Mouse (Mus musculus): ENCODE measurements around the gene Iqschfp.

Iqschfp gene

DNA sequence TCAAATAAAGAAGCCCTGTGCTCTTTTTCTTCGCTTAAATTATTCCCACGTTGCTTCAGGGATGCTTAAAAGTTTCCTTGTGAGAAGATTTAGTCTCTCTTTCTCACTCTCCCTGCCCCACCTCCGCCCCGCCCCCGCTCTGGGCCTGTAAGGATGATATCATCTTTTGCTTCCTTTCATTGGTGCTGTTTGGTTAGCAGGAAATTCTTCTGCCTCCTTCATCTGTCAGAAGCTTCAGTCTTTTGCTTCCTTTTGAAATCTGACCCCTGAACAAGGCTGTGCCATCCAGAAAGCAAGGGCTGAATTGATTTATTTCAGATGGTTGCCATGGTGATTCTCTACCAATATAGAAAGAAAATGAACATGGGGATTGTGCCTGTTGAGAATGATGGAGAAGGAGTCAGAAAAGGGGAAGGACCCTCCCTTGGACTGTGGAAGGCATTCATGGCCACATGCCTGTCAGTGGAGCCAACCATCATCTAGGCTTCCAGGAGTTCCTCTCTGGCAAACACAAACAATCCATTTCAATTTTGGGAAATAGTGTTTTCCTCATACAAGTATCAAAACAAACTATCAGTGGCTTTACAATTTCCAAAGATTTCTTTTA is 62.5 kb downstream of the Iqschfp start:
- no peak for DNase-seq (ENCODE audit: low read depth)

DNA sequence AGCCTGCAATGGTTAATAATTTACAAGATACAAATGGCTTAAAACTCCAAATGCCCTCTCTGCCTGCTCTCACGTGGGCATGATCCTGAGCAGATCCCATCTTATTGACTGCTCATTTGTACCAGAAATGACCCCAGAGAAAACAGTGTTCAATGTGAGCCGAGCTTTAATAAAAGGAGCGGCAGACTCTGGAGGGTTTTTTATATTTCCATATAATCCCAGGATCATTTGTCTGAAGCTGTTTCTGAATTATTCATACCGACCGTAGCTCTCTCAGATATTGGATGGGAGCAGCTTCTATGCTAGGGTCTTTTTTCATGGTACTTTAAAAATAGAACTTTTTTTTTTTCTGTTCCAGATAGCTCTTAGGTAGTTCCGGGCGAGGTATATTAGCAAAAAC is 67.6 kb downstream of the Iqschfp start:
- no peak for DNase-seq (ENCODE audit: low read depth)

DNA sequence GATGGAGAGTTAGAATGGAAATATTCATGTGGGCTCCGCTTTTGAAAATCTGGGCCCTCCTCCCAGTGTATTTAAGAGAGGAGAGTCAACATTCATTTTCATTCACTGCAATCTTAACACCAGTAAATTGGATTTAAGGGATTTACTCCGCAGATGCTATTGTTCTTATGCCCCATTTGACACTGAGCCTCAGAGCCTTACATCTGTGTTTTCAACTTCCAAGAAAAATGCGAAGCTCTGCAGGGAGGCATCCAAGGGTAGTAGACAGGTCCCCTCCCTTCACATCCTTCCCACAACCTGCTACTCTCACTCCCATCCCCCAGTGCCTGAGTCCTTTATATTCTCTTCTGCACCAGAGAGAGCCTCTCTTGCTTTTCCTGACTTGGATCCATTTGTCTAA is 68.1 kb downstream of the Iqschfp start:
- DNase-seq (ENCODE audit: low read depth), result no peak

DNA sequence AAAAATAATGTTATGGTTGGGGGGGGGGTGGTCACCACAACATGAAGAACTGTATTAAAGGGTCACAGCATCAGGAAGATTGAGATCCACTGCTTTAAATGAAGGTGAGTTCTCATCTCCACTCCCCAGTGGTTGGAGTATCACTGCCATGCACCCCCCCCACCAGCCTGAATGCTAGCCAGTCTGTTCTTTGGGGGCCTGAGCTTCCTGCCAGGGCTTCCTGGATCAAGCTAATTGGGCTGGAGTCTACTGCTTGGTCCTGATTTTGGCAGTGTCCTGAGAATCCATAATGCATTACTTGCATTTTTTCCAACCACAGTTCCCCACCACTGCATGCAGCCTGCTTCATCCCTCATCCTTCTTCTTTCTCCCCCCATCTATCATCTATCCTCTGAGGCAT is 68.7 kb downstream of the Iqschfp start:
- DNase-seq (ENCODE audit: low read depth), result no peak

DNA sequence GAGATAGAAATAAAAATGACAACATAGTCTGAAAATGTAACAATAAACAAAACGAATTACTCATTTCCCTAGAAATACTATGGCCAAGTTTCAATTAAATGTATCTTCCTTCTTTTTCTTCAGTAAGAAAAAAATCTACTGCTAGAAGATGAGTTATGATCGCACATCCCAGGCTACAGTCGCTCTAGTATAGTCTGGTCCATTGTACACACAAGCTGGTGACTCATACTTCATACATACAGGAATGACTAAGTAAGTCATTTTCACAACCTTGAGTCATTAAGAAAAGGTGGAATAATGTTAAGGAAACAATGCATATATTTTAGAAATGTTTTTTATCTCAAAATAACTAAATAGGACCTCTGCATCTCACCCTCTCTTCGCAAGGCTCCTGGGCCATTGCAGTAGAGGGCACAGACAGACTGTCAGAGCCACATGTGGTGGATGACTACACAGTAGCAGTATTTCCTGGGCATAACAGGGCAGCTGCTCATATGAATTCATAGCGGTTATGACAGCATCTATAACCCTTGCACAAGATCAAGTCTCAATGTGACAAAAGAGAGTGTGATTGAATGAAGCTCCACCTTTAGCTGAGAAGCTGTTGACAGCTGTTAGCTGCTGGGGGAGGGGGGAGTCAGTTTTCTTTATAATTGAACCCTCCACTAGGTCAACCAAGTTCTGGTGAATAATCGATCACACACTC is 70.1 kb downstream of the Iqschfp start:
- DNase-seq (ENCODE audit: low read depth), result no peak

DNA sequence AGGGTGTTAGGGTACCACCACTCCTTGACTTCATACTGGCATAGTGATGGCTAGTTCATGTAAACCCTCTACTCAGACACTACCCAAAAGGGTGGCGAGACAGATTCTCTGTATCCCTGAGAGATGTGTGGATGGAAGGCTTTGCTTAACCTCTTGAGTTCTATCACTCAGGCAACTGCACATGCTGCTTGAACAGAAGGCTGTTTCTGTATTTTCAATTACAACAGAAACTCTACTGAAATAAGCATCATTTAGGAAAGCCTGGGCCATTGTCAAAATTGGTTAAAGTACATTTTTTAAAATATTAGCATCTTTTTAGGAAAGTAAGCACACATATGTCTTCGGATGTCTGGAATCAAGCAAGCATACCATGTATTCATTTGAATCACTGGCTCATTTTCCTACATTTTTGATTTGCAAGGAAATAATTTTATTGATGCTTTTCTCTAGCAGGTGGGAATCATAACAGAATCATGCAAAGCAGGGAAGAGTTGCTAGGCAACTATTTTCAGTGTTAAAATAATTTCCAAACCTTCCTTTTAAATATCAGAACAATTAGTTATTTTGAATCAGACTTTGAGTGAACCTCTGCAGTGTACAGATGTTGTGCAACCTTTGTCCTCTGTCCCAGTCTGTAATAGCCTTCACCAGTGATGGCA is 82.4 kb downstream of the Iqschfp start:
- no peak for DNase-seq (ENCODE audit: low read depth)

DNA sequence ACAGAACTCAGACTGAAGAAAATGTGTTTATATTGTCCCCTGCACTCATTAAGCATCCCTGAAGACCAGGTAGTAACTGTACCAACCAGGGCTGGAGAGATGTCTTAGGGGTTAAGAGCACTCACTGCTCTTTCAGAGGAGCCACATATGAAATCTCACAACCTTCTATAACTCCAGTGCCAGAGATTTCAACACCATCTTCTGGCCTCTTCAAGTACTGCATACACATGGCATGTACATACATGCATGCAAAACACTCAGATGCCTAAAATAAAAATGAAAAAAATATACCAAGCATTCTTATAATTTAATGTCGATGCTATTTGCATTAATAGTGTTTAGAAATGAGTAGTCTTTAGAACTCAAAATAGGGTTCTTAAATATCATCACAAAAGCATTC is 88.0 kb downstream of the Iqschfp start:
- no peak for DNase-seq (ENCODE audit: low read depth)

DNA sequence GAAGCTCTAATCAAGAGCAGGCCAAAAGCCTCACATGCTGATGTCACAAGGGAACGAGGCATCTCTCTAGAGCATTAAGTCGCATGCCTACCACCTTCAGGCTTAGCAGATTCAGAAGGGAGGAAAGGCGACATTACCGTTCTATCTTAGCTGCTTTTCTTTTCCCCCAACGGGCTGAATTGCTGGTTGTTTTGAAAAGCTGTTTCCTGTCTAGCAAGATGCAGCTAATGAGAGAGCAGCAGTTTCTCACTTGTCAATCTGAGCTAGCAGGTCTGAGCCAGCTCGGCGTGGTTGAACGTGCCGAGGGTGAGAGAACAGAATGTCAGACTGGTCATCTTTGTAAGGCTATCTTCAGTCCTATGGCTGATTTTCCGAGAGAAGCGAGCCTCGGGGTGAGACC is 91.3 kb downstream of the Iqschfp start:
- DNase-seq (ENCODE audit: low read depth), result no peak

DNA sequence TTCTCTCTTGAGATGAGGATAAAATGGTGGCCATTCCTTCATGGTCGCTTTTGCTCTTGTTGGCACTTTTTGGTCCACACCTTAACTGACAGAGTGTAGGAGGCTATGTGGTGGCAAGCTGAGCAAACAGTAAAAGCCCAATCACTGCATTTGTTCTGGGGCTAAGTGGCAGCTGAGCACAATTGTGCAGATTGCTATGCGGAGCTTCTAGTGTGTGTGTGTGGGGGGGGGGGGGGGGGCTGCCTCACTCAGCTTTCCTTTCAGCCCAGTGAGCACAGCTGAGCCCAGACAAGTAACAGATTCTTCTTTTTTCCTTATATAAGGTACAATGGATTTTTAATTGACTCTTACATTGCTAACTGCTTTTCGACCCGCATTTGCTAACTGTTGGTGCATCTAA is 110.4 kb downstream of the Iqschfp start:
- DNase-seq (ENCODE audit: low read depth), result no peak

DNA sequence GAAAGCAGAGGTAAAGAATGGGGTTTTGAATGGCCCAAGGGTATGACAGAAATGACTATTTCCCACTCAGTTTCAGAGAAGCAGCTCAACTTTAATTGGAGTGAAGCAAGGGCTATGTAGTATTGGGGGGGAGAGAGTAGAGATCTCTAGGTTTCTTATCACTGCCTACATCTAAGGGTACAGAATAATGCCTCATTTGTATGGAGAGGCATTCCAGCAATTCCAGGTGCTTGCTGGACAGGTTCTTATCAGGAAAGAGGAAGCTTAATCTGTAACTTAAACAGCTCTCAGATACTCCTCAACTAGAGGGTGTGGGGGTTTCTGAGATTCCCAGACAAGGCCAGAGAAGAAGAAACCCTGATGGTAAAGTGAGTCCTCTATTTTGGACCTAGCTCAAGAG is 120.3 kb downstream of the Iqschfp start:
- no peak for DNase-seq (ENCODE audit: low read depth)

DNA sequence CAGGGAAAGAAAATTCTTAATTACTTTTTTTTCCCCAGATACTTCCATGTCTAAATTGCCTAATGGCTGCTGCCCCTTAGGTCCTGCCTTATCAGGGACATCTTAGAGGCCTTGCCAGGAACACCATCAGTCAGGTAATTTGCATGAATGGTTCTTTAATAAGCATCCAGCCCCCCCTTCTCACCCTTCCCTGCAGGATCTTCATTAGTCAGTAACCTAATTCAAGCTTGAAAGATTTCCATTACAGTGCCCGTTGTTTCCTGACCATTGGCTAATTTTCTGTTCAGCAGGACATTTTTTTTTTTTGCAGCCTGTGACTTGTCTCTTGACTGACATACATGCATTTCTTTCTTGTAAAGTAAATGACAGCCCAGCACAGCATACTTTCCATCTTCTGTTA is 123.8 kb downstream of the Iqschfp start:
- no peak for DNase-seq (ENCODE audit: low read depth)

DNA sequence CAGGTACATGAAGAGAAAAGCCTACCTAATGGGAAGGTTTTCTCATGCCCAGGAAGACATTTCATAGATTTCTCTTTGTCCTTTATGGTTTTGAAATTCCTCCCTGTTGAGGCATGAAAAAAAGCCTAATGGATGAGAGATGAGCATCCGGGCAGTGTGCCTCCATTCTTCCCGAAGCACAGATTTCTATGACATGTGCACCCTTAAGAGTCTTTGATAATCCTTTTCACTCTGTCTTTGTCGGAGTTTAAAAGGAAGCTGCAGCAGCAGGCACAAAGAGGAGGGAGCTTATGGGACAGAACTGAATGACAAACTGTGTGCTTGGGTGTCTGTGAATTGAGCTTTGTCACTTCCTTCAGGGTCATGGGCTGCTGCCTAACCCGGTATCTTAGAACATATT is 127.4 kb downstream of the Iqschfp start:
- no peak for DNase-seq (ENCODE audit: low read depth)

DNA sequence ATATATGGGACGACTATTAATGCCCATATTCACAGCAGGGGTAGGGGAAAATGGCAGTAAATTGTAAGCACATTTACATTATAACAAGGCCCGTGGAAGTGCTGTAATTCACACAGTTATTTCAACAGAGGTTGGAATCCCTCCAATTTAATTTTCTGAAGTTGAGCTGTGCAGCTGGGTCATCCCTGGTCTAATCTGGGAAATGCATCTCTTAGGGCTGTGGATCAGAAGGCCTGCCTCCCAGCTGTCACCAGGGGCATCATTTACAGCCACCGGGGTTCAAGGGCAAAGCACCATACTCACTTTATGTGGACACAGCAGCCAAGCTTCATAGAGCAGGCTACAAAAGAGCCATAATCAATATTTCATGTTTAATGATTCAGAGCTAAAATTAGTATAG is 144.1 kb downstream of the Iqschfp start:
- DNase-seq (ENCODE audit: low read depth), result no peak

DNA sequence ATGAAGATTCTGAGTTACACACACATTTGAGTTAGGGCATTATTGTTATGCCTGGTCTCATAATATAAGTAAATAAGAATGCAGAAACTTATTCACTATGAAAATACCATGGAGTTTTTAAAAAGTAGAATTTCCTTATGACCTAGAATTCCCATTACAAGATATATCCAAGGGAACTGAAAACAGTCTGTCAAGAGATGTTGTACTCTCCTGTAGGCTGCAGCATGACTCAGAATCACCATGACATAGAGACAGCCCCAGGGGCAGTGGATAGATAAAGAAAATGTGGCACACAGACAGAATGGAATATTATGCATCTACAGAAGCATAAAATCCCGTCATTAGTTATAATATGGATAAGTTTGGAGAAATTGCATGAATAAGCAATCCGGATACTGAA is 150.9 kb downstream of the Iqschfp start:
- DNase-seq (ENCODE audit: low read depth), result no peak

DNA sequence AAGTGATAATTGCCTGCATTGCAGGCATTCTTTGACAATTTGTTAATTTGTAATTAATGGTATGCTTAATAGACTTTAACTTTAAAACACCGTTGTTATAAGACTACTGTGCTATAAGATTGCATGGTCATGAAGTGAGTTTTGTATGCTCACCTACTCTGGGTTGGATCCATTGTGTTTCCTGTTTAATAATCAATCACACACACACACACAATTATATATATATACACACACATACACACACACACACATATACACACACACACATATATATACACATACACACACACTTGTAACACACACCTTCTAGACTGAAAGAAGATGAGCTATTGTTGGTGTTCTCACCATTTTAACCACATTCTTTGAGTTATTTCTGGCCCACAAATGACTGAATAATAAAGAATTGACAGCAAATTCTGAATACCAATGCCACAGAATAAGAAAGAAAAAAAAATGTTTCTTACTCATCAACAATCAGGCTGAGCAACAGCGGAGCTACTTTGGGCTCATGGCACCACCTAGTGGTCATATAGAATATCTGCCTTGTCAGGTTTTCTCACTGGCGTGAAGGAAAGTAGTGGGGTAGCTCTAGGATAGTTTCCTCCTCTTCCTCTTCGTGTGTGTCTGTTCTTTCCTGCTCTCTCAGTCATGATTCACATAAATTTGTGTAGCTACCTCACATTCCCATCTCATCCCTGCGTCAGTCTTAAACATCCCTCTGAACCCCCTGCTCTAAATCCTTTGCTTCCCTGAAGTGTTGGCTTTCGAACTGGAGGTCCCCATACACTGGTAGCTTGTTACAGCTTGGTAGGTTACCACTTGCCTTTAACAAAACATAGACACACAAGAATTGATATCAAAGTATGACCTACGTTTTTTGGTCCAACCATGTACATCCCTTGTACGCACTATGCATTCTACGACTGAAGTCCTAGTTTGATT is 153.7 kb downstream of the Iqschfp start:
- peak; percentile 28 for DNase-seq (ENCODE audit: low read depth)

DNA sequence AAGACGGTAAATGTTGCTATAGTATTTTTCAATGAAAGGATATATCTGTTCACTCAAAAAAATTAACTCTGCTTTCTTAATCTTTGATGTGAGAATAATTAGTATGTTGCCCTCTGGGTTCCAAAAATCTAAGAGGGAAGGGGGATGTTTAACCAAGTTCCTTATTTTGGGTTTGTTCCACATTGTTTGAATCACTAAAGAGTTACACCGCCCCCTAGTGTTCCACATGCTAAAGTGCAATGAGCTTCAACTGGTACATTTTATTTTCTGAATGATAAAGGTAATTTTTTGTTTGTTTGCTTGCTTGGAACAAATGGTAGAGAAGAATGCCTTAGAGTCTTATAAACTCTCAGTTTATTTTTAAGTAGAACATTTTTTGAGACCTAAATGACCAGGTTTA is 161.5 kb downstream of the Iqschfp start:
- DNase-seq (ENCODE audit: low read depth), result peak; percentile 14

DNA sequence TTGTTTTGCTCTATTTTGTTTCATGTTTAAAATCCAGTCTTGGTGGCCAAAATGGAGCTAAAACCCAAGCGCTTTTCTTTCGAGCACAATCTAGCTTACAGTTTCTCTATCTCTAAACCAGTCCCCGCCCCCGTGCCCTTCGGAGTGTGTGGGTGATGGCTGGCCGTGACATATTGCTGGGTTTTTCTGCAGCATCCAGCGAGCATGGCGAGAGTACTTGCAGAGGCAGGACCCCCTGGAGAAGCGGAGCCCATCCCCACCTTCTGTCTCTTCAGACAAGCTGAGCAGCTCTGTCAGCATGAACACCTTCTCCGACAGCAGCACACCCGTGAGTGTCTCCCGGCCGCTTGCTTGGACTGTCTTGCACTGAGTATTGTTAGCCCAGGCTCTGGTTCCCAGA is 163.0 kb downstream of the Iqschfp start:
- no peak for DNase-seq (ENCODE audit: low read depth)

DNA sequence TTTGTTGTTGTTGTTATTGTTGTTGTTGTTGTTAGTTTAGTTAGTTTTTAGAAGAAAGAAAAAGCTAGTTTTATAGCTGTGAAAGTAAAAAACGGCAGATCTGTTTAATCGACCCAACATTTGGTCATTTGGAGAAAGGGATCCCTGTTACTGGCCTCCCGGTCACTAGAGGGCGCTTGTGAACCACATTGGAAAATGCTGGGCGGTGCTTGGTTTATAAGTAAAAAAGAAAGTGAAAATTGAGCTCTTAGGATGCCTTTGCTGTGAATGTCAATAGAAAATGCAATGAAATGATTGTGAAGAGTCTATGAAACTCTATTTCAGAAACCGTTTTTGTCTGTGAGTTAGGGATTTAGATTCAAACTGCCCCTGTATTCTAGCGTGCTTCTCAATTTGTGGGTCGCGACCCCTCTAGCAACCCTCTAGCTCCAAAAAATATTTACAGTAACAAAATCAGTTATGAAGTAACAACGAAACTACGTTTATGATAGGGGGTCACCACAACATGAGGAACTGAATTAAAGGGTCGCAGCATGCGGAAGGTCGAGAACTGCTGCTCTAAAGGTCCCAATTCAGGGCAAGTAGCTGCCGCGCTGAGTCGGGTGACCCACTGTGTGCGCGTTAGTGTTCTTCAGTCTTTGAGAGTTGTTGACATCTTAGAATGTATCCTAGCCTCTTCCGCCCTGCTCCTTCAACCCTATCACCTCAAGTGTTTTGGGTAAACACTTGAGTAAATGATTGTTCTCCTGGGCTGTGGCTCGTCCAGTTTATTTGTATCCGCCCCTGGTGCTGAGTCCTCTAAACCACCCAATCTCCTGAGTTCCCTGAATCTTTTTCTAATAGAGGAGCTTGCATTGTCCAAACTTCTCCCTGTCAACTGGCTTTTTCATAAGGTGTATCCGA is 164.6 kb downstream of the Iqschfp start:
- DNase-seq (ENCODE audit: low read depth), result peak; percentile 42

DNA sequence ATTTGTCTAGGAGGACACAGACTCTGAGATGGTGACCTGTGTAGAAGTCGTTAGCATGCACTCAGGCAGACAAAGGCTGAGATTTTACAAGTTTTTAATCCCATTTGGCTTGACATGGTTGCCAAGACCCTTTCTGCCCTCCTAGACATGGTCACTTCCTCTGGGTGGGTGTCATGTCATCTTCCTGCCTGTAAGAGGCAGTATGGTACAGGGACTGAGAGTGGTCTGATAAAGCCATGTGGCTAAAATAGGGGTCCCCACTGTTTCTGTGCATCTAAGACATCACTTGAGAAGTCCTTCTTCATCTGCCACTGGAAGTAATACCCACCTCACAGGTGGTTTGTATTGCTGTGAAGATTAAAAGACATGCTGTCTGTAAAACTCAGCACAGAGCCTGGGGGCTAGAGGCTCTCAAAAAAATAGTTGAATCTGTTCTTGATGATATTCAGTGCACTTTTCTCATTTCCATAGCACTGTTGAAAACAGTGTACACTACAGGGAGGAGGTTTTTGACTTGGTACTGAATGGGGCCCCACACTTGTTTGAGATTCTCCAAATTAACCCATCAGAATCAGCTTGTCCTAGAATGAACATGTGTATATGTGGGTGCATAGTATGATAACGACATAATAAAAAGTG is 167.2 kb downstream of the Iqschfp start:
- no peak for DNase-seq (ENCODE audit: low read depth)

DNA sequence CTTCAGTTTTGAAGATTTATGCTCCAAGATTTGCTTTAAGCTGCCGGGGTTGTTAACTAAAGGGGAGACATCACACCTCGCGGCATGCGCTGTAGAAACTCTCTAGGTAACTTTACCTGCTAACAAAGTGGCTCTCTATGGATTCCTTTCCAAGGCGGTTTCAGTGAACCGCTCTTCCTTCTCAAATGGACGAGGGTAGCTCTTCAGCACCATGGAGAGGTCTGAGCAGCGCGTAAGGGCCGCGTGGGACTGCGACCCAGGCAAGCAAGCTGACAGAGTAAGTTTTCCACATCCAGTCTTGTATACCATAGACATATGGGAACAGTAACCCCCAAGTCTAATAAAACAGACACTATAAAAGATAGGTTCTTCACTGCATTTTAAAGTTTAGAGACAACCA is 172.7 kb downstream of the Iqschfp start, which contains the start of gene Schip1:
TSS of gene Schip1 (plus strand) at position 72 of the 400 bp plus-strand sequence.
- DNase-seq (ENCODE audit: low read depth), result no peak
